Mouse (Mus musculus): ENCODE measurements around the gene Map2k2. TPM values are rescaled to one million over a fixed set of nuclear protein-coding genes. Genes with fewer than 3 reads are reported as not detected.
"Not testable (repeated sequence)": the region's sequence is repeated elsewhere in the genome, so short reads cannot be mapped to it uniquely, and the experiment has no call there.

Gene Map2k2
- total and polyA plus RNA-seq, 2 experiments from 2014 or later, result 210 to 261 TPM

DNA sequence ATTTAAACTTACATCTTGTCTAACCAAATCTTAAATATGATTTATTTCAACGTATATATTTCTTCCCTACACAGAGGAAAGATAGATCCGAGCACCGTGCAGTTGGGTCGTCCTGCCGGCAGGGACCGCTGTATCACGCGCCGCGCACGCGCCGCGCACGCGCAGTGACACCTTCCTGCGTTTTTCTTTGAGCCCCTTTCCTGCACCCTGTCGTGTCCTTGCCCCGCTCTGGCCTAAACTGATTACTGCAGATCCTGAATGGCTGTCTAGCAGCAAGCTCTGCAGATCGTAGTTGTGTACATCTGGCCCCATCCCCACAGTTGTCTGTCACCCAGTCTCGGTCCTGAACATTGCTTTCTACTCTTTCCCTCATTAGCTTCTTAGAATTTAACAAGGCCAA lies 67.4 kb downstream of the Map2k2 start:
- Histone ChIP-seq H3K27ac (ENCODE audit: low read depth, low read length) (peak overlapping the region; percentile 91), H3K4me2 (ENCODE audit: low read depth, low read length, poor library complexity, severe bottlenecking) (peak overlapping the region; percentile 35), H3K4me3 (ENCODE audit: low read depth, low read length) (peak overlapping the region; percentile 11; the same call in 1 of the 2 replicates), H3K9ac (replicated peaks; ENCODE audit: low read length, poor library complexity, severe bottlenecking) (peak overlapping the region; percentile 46; the same call in 1 of the 2 replicates), H3K4me1 (ENCODE audit: insufficient read depth, low read length) (no peaks in the 10 kb centered on the region), H3K27me3 (ENCODE audit: insufficient read depth, low read length) (no peaks in the 10 kb centered on the region), H3K9me3 (ENCODE audit: low read length) (no peaks in the 10 kb centered on the region), H3K36me3 (ENCODE audit: insufficient read depth, low read length) (peaks cover 1% of the 10 kb centered on the region; the same call in 1 of the 2 replicates)
- peak; percentile 96 for TF ChIP-seq CTCF (IDR thresholded peaks at IDR 0.05)
- 0 out of 2 replicates have a peak, but pooled peaks have one; percentile 22 for ATAC-seq (ENCODE audit: low FRiP score)
- DNase-seq (ENCODE audit: low spot score), result peak; percentile 90
- 2% methylated on average over 21 of the region's 21 CpGs for WGBS

DNA sequence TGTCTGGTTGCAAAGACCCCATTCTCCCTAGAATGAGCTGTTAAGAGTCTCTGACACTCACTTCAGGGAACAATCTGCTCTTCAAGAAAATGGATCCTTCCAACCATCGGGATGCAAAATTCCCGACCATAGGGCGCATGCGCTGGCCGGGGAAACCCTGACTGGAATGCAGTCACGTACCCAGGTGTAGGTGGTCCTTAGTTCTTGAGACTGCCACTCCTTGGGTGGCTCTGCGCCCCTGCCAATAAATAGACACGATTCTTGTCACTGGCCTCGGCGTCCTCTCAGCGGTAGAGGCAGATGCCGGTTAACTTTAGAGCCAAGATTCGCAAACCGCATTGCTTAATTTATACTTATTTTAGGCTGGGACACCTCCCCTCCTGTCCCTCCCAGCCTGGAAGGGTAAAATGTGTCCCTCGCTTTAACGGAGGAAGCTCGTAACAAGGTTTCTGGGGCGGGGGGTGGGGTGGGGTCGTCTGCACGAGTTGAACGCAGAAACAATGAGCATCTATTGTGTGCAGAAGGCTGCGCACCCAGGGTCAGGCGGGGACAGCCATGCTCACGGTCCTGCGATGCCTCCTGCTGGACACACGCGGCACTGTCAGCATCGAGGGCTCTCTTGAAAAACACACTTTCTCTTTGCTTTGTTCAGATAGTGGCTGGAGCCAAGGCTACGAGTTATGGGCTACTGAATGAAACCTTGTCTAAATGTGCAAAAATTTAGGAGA lies 69.1 kb downstream of the Map2k2 start:
- DNase-seq (ENCODE audit: low spot score) (peak; percentile 90), ATAC-seq (ENCODE audit: low FRiP score) (peak; percentile 69)
- Histone ChIP-seq H3K4me3 (ENCODE audit: low read depth, low read length) (peak overlapping the region; percentile 35), H3K9me3 (ENCODE audit: low read length) (no peaks in the 10 kb centered on the region), H3K4me2 (ENCODE audit: low read depth, low read length, poor library complexity, severe bottlenecking) (peak overlapping the region; percentile 60), H3K4me1 (ENCODE audit: insufficient read depth, low read length) (no peaks in the 10 kb centered on the region), H3K27me3 (ENCODE audit: insufficient read depth, low read length) (no peaks in the 10 kb centered on the region), H3K9ac (replicated peaks; ENCODE audit: low read length, poor library complexity, severe bottlenecking) (peak overlapping the region; percentile 59), H3K36me3 (ENCODE audit: insufficient read depth, low read length) (peaks cover 18% of the 10 kb centered on the region), H3K27ac (ENCODE audit: low read depth, low read length) (peak overlapping the region; percentile 91)
- TF ChIP-seq CTCF (IDR thresholded peaks at IDR 0.05), result peak; percentile 89
- 1% methylated on average over 29 of the region's 29 CpGs for WGBS

DNA sequence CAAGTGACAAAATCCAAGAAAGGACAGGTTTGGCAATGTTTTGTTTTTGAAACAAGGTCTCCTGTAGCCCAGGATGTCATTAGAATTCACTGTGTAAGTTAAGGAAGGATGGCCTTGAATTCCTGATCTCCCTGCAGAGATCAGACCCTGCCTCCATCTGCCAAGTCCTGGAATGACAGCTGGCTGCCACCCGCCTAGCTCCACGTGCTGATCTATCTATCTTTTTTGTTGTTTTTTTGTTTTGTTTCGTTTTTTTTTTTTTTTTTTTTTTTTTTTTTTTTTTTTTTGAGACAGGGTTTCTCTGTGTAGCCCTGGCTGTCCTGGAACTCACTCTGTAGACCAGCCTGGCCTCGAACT lies 69.6 kb downstream of the Map2k2 start:
- peak; percentile 70 for DNase-seq (ENCODE audit: low spot score)
- 8% methylated on average over 4 of the region's 4 CpGs for WGBS
- not testable (repeated sequence) for H3K4me1 ChIP-seq (ENCODE audit: insufficient read depth, low read length)

DNA sequence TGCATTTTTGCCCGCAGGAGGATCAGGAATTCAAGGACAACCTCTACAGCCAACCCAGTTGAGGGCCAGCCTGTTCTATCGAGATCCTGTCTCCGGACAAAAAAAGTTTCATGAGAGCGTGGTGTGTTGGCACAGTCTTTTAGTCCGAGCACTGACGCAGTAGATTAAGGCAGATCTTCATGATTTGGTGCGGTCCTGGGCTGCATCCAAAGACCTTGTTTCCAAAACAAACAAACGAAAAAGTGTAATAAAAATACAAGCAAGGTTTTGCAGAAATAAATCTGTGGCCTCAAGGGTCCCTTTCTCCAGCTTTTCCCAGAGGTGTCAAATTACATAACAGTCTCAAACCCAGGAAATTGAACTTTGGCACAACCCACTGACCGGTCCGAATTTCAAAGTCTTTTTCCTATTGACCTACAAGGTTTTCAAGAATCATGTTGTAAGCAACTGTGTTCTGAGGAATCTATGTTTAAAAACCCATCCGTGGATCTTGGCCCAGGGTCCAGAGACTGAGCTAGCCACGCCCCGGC lies 70.3 kb downstream of the Map2k2 start:
- H3K4me3 ChIP-seq (ENCODE audit: low read depth, low read length), result peak overlapping the region; percentile 88
- no peaks in the 10 kb centered on the region for H3K4me1 ChIP-seq (ENCODE audit: insufficient read depth, low read length)
- TF ChIP-seq CTCF (IDR thresholded peaks at IDR 0.05), result no peak
- H3K9me3 ChIP-seq (ENCODE audit: low read length), result no peaks in the 10 kb centered on the region
- peak overlapping the region; percentile 2; the same call in 1 of the 2 replicates for H3K9ac ChIP-seq (replicated peaks; ENCODE audit: low read length, poor library complexity, severe bottlenecking)
- H3K4me2 ChIP-seq (ENCODE audit: low read depth, low read length, poor library complexity, severe bottlenecking), result peak overlapping the region; percentile 60
- no peak for ATAC-seq (ENCODE audit: low FRiP score)
- H3K27ac ChIP-seq (ENCODE audit: low read depth, low read length), result peak overlapping the region; percentile 58
- WGBS, result 4% methylated on average over 13 of the region's 13 CpGs
- no peaks in the 10 kb centered on the region for H3K27me3 ChIP-seq (ENCODE audit: insufficient read depth, low read length)
- DNase-seq (ENCODE audit: low spot score), result no peak
- peaks cover 29% of the 10 kb centered on the region for H3K36me3 ChIP-seq (ENCODE audit: insufficient read depth, low read length)

More for the DNA sequence above, 69.6 kb downstream of the Map2k2 start:
- H3K27ac ChIP-seq (ENCODE audit: low read depth, low read length), result peak overlapping the region; percentile 91
- H3K36me3 ChIP-seq (ENCODE audit: insufficient read depth, low read length), result peaks cover 23% of the 10 kb centered on the region
- not testable (repeated sequence) for H3K27me3 ChIP-seq (ENCODE audit: insufficient read depth, low read length); H3K9me3 ChIP-seq (ENCODE audit: low read length); H3K9ac ChIP-seq (replicated peaks; ENCODE audit: low read length, poor library complexity, severe bottlenecking); ATAC-seq (ENCODE audit: low FRiP score)
- H3K4me2 ChIP-seq (ENCODE audit: low read depth, low read length, poor library complexity, severe bottlenecking), result peak overlapping the region; percentile 60
- H3K4me3 ChIP-seq (ENCODE audit: low read depth, low read length), result peak overlapping the region; percentile 35

DNA sequence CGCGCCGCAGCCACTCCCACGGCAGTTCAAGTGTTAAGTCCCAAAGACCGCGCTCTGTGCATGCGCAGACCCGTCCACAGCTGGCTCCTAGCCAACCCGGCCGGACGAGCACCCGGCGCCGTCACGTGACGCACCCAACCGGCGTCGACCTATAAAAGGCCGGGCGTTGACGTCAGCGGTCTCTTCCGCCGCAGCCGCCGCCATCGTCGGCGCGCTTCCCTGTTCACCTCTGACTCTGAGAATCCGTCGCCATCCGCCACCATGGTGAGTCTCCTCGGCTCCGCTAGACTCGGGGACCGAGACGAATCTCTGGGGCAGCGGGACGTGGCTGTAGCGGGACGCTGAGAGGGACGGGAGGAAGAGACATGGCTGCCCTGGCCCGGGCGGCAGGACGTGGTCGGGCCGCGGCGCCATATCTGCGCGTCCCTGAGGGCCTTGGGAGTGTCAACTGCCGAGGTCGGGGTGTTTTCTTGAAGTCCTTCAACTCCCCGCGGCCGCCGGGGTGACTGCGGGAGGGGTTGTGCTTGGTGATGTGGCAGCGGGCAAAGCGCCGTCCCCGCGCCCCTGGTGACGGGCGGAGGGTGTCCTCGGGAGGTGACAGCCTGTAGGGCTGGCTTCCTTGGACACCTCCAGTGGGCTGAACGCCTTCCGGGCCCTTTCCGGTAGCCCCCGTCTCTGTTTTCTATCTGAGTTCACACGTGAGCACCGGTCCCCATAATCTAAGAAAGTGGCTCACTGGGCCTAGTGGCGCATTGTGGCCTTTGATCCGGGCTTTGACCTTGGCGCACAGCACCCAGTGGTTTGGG lies 71.0 kb downstream of the Map2k2 start, which contains the start of gene Eef2:
TSS of gene Eef2 (plus strand) at position 166 of the 806 bp plus-strand sequence.
- ATAC-seq (ENCODE audit: low FRiP score), result peak; percentile 77

More for the DNA sequence above, 71.0 kb downstream of the Map2k2 start, which contains the start of gene Eef2:
- H3K9ac ChIP-seq (replicated peaks; ENCODE audit: low read length, poor library complexity, severe bottlenecking), result peak within 1 kb of the TSS; percentile 94
- no peaks in the 10 kb centered on the region for H3K9me3 ChIP-seq (ENCODE audit: low read length)
- no peaks in the 10 kb centered on the region for H3K27me3 ChIP-seq (ENCODE audit: insufficient read depth, low read length)
- under 1% methylated on average over 76 of the region's 77 CpGs for WGBS
- H3K36me3 ChIP-seq (ENCODE audit: insufficient read depth, low read length), result peaks cover 35% of the 10 kb centered on the region
- peak; percentile 98 for DNase-seq (ENCODE audit: low spot score)
- no peaks in the 10 kb centered on the region for H3K4me1 ChIP-seq (ENCODE audit: insufficient read depth, low read length)
- H3K4me2 ChIP-seq (ENCODE audit: low read depth, low read length, poor library complexity, severe bottlenecking), result peak within 1 kb of the TSS; percentile 60
- no peak for TF ChIP-seq CTCF (IDR thresholded peaks at IDR 0.05)
- peak within 1 kb of the TSS; percentile 94 for H3K27ac ChIP-seq (ENCODE audit: low read depth, low read length)
- peak within 1 kb of the TSS; percentile 88 for H3K4me3 ChIP-seq (ENCODE audit: low read depth, low read length)
